Mouse (Mus musculus) spleen, postnatal 10 days (tissue): ENCODE results near the gene Nxpe4.
"Not testable (repeated sequence)": the region's sequence is repeated elsewhere in the genome, so short reads cannot be mapped to it uniquely, and the experiment has no call there.

ENCODE experiments used
- DNase-seq, 2 experiments: peaks; one replicate each; pipeline ENCODE4 v3.0.0; 2021 to 2022; ENCODE audit warnings: low spot score in 2 of 2

Nxpe4 gene

DNA sequence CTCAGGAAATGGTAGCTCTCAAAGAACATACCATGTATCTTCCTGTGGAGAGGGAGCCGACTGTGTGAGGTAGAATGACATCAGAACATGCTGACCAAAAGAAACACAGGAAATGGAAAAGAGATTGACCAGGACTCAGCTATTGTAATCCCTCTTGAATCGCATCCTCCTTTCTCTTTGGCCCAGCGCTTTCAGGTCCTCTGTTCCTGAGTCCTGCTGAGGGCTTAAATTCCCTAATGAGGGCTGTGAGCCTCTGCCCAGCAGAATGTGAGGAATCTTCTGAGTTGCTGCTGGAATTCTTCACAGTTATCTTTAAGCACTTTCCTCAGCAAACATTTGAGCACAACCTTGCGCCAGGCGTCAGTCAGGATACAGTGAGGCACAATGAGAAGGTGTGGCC lies 78.6 kb downstream of the Nxpe4 start:
- no peak for DNase-seq

DNA sequence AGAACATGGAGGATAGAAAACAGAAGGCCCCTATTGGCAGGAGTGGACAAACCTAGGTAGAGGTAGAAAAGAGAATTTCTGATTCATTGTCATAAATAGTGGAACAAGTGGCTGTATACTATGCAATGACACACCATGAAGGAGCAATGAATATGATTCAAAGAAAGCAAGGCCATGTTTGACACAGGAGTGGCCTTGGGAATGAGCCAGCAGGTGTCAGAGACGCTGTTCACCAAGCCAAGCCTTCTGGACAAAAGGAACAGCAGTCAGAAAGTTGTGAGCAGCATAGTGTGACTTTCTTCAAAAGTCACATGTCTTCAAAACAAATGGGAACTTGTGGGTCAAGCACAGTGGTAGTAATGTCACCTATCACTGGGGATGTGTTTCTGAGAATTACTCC lies 80.0 kb downstream of the Nxpe4 start:
- no peak for DNase-seq

DNA sequence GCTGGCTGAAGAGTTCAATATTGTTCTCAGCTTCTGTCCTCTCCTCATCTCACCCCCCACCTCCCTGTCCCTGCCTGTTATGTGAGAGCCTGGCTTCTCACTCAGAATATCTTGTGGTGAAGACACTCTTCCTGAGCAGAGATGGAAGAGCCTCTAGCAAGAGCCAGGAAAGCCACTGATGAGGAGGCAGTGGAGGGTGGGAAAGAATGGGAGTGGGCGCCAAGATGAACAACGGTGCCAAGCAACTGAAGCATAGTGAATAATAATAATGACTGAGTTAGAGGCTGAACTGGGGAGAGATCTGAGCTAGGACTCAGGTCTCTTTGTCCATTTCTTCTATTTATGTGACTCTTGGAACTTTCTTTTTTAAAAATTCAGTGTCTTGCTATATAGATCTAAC lies 80.9 kb downstream of the Nxpe4 start:
- no peak for DNase-seq

DNA sequence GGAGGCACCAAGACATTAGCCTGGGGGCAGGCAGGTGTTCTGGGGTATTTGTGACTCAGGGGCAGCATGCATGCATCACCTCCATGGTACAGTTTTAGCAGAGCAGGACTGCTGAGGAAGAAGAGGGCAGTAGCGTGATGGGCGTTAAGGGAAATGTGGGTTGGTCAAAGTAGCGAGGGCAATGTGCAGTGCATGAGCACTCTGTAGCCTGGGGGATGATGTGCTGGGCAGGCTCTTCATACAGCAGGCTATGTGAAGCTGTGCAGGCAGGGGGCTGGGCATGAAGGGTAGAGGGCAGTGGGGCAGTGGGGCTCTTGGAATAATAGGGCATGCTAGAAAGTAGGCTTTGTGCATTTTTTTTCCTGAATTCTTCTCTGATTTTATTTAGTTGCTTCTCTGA lies 82.4 kb downstream of the Nxpe4 start:
- no peak for DNase-seq

DNA sequence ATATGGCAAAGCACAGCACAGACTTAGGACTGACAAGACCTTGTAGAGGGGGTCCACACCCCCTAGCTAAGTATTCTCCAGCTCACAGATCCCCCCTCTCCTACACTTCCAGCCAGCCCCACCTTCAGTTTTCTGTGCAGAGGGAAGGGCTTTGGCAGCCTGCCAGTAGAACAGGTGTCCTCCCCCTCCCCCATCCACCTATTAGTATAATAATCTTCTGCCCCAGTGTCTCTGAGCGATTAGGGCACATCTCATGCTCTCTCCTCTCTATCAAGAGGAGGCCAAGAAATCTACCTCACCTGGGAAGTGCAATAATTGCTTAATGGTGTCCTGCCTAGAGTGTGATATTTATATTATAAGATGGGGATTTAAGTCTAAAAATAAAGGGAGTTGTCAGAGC lies 83.7 kb downstream of the Nxpe4 start:
- no peak for DNase-seq

DNA sequence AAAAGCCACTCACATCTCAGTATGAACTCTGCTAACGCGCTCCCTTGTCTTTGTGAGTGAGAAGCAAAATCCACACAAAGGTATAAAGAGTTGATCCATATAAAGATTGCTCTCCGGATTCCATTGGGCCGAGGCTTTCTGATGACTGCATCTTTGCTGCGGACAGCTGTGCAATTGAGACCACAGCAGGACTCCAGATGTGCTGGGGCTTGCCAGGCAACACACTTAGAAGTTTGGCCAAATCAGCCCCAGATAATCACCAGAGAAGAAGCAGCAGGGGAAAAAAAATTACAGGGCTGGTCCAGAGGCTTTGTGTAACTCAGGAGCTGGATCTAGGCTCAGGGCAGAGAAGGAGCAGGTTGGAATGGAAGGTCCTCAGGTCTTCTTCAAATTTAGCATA lies 85.5 kb downstream of the Nxpe4 start:
- DNase-seq, result no peak

DNA sequence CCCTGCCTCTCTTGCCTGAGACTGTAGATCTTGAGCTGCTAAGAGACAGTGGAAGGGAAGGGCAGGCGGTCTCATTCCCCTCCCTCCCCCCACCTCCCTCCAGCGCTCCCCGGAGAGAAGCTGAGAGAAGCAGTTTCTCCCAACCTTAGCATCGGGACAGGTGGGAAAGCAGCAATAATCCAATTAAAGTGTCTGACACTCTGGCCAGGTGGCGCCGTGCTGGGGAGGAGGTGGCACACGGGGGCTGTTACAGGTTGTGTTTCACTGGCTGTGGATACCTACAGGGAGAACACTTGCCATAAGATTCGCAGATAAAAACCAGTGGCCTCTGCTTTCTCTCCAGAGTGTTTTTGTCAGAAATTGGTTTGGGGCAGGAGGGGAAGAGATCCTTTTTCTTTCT lies 90.4 kb downstream of the Nxpe4 start:
- DNase-seq, result no peak

DNA sequence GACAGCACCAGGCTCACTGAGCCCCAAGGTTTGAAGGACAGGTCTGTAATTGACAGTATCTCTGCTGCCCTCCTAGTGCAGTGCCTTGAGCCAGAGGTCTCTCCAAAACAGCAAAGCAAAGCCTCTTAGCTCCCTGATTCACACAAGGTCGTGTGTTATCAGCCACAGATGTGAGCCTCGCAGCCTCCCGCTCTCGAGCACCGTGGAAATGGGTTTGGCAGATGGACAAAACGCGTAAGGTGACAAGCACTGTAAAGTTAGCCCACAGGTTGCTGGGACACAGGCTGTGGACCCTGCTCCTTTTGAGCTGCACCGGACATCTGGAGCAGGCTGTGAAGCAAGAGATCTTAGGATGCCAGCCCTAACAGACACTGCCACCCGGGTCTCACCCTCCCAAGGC lies 95.2 kb downstream of the Nxpe4 start:
- no peak for DNase-seq

DNA sequence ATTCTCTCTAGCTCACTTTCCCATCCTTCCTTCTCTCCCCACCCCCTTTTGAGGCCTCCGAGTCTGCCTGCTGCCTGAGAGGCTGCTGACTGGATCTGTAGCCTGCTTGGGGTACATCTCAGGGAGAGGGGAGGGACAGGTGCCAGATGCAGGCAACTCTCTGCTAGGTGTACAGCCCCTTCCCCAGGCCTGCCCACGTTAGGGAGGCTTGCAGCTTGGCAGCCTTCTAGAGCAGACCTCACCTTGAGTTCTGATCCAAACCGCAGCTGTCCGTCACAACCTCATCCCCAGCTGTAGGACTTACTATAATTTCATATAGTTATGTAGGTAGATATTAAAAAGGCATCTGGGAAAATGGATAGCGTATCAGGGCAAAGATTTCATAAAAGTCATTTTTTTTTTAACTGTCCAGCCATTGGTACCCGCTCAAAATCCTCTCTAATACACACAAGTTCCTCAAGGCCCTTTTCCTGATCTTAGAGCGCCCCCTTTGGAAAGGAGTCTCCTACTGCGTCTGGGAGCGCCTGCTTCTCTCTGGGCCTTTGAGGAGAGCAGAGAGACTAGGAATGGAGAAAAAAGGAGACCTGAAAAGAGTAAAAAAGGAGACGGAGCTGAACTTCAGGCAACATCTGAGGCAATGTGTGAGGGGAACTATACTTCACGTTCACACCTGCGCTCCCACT lies 96.1 kb downstream of the Nxpe4 start:
- DNase-seq, result no peak

DNA sequence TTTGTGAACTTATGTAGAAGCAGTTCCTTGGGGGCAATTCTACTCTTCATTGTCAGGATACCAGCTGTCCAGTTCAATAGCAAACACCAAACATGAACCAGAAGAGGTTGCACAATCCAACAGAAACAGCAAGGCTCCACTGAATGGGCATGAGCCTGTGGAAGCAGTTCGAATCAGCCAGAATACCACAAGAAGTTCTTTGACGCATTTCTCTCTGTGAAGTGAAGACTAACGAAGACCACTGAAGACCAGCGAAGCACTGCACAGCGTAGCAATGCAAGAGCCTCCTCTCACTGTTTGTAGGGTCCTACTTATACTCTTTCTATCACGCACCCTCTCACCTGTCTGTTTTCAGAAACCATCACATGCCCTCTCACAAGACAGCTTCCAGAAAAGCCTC lies 102.8 kb downstream of the Nxpe4 start:
- DNase-seq, result no peak

DNA sequence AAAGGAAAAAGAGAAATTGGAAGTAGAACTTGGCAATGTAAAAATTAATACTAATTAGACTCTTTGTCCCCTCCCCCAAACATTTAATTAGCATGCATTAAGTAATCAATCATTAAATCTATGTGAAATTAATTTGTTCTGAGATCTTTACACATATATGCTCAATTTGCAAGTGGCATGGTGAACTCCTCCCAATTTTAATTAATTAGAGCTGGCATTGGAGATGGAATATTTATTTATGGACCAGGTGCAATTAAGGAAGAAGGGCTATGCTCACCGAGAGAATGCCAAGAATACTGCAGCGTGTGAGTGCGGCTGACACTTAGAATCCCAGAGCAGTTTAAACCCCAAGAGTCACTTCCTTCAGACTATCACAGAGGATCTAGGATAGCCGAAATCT lies 103.7 kb downstream of the Nxpe4 start:
- DNase-seq, result no peak

DNA sequence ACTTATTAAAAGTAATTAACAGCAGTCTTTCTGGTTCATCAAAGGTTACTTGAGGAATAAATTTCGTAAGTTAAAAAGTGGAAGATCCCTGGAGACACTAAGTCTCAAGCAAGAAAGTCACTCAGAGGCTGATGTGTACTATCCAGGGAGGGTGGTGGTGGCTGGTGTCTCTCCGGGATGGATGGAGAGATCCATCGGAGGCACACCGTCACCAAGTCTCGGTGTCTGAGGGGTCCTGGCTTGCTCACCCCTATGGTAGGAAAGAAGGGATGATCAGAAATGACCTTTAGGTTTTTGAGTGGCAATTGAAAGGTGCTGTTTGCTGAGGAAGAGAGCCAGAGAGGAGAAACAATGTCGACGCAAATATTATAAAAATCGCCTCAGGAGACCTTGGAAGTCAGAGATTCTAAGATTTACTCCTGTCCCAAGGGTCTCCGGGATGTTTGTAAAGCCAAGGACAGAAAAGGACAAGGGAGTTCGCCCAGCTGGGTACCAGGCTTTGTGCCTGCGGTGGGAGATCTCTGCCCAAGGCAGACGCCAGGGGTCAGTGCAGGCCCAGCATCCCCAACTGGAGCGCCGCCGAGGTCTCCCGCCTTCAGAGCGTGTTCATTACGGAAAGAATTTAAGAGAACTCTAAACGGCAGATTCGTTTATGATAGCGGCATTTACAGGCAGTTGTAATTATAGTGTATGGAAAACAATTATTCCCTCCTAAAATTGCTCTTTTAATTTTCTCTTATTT lies 104.6 kb downstream of the Nxpe4 start:
- DNase-seq, result peak; percentile 54 to 83

DNA sequence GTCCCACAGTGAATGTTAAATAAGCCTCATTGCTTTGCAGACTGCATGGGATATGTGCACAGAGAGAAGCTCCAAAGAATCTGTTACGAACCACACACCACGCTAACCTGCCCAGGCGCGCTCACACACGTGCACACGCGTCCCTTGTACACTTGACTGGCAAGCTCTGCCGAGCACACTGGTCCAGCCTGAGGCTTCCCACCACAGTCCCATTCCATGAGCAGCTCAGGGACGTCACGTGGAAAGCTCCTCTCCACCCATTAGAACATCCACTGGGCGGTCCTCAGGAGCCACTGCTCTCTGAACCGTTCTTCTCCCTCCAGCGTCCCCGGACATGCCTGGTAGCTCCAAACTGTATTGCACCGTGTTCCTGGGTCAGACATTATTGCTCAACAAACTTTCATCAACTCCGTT lies 105.2 kb downstream of the Nxpe4 start:
- DNase-seq, result peak; percentile 10 to 38

DNA sequence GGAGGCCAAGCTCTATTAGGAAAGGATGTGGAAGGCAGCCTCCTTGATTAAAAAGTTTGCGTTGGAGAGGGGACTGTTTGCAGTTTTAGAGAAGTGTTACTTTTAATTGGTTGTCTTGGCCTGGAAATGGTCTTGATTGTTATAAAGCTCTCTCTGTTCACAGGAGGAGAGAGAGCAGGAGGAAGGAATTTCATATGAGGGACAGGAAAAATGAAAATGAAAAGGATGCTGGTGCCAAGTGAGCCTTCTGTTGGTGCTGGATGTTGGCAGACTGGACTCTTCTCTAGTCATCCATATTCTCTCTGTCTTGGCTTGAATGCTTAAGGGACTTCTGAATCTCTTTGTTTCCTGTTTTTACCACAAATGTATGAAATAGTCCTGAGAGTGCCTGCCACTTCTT lies 106.1 kb downstream of the Nxpe4 start:
- DNase-seq, result no peak

DNA sequence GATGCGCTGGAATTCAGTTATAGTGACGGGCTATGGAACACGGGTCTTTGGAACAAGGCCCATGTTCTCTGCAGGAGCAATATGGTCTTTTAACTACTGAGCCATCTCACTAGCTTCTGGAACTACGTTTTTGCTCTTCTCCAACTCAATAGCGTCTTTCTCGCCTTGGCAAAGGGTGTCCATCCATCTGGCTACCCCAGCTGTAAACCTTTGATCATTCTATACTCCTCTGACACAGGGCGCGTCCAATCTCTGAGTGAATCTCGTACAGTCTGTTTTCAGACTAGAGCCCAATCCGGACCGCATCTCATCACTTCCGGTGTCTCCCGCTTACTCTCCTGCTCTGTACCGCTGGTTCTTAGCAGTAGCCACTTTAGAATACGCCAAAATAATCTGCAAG lies 115.0 kb downstream of the Nxpe4 start:
- no peak for DNase-seq

DNA sequence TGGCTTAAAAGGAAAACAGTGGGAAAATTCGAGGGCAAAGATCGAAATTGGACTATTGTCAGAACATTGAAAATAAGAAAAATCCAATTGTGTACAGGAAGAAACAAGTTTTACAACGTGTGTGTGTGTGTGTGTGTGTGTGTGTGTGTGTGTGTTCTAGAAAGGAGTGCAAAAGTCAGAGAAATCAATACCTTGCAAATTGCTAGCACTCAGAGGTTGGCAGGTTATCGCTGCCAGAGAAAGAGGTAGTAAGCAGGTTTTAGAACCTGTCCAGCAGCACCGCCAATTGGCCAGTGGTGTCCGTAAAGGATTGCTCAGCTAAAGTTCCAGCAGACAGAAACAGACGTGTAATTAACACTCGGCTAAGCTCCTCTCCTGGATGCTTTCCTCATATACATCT lies 122.4 kb downstream of the Nxpe4 start:
- DNase-seq, result no peak

DNA sequence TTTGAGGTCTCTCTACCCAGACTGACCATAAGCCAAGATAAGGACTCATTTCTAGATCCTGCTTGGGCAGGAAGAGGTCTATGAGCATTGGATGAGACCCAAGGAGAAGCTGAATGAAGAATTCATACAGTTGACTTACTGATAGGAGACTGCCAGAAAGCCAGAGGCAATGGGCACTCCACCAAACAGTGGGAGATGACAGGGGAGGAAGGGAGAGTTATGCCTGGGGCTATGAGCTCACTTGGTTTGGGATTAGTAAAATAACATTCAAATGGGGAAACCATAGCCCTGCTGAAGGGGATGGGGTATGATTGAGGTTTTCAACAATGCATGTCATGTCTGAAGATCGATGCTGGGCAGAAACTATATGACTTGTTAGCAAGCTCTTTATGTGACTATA lies 128.5 kb downstream of the Nxpe4 start:
- no peak for DNase-seq

DNA sequence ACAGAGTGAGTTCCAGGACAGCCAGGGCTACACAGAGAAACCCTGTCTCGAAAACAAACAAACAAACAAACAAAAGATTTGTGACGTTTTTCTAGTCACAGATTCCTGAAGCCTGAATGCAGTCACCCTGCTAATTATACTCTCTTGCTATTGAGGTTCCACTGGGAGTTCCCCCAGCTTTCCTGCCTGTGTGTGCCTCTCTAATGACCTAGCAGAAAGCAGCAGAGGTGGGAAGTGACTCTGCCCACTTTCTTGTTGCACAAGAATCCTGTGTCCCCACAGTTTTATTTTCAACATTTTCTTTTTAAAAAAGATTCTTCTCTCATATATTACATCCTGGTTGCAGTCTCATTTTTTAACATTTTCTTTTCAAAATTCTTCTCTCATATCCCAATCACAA lies 132.9 kb downstream of the Nxpe4 start:
- no peak for DNase-seq

DNA sequence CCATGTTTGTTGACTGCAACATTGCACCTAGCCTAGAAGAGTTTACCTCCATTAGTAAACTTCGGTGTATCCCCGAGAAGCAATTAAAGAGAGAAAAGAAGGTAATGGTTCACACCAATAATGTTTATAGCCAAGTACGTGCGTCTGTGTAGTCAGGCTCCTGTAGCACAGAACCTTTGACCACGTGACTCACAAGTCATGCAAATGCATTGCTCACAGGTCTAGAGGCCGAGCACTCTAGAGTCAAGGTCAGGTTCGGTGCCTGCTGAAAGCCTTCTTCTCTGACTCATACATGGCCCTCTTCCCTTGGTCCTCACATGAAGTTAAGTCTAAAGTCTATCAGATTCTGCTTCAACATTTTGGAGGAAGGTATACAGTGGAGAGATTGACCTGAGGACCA lies 137.2 kb downstream of the Nxpe4 start:
- no peak for DNase-seq

DNA sequence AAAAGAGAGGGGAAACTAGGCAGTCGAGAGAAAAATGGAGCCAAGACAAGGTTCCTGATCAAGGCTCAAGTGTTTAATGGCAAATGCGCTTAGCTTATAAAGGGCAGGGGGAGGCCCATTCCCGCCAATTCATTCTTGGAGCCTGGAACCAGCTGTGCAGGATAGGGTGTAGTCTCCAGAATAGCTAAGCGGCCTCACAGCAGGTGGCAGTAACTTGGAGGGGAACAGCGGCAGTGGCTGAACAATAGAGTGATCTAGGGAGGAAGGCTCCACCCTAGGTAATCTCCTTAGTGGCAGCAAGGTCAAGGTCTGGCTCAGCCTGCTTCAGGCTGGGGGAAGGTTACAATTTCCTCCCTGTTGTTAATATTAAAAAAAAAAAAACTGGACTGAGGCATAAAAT lies 141.7 kb downstream of the Nxpe4 start:
- DNase-seq, result not testable (repeated sequence)

DNA sequence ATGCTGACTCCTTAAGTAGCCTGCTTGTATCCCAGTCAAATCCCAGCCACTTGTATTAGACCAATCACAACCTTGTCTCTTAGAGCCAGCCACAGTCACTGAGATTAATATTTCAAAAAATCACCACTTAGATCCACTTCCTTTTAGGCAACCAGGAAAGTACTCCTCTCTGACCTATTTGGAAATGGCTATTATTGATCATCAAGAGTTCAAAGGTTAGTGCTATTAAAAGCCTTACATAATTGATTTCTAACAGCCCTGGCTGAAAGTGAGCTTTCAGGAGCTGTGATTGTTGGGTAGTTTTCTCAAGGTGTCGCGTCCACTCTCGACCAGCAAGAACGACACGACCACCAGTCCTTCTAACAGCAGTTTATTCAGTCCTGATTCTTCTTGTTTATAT lies 149.4 kb downstream of the Nxpe4 start:
- no peak for DNase-seq

DNA sequence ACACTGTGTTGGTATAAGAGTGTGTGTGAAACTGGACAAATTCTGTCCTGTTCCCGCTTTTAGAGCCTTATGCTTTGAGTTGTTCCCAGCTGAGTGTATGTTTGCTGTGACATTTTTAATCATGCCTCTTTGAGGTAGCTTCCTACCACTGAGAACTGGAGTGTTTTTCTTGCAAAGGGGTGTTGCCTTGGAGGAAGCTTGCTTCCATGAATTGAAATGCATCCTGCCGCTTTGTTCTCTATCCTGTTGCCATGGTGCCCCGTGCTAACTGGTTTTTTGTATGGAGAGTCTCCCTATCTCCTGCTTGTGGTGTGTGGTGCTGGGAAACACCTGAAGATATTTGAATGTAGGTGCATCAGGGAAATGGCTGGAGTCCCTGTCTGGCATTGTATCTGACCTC lies 152.4 kb downstream of the Nxpe4 start:
- no peak for DNase-seq

DNA sequence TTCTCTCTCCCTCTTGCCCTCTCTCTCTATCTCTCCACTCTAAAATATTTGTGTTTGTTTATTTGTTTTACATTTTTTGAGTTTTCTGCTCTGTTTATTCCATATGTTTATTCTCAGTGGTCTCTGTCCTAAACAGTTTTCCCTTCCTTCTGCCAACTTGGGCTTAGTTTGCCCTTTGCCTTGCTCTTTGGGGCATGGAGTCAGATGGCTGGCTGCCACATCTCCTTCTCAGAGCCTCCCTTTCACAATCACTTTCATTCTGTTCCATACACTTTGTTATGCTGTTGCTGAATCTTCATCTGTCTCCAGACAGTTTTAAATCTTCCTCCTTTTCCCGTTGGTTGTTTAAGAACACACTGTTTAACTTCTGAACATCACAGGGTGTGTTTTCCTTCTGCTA lies 154.0 kb downstream of the Nxpe4 start:
- no peak for DNase-seq

DNA sequence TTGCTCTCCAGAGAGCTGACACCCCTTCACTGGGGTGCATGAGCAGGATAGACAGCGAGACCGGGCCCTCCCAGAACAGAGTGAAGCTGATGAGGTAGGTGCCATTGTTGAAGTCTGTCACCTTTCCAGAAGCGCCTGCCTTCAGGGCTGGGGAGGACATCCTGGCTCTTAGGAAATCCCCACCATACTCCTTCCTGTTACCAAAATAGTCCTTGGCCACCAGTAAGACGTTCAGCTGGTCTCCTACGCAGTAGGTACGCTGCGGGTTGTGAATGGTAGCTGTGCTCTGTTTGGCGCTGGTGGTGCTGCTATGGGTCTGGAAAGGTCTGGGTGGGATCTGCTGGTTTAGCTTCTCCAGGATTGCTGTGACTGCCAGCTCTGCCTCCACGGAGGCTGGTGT lies 164.5 kb downstream of the Nxpe4 start:
- no peak for DNase-seq
